Mouse (Mus musculus) urinary bladder, postnatal 10 days (tissue): ENCODE results near the gene Lyrm4.
A peak's percentile ranks its signal among the peaks of the same experiment; 100 is the strongest.

Experiments
- DNase-seq: peaks from one replicate; pipeline ENCODE4 v3.0.0; 2022; ENCODE audit warnings: low spot score

Gene Lyrm4

DNA sequence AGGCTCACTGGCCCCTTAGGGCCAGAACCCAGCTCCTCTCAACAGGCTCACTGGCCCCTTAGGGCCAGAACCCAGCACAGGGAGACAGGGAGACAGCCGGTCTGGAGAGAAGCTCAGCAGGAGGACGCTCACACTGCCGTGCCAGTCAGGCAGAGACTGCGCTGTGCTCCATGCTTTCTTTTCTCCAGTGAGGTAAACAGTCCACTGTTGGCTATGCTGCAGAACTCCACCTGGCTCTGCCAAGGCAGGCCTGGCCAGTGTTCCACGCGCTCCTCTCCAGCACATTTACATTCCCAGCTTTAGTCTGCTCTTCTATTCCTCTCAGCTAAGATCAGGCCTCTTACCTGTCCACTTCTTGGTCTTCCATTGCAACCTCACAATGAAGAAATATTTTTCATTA is 11.7 kb downstream of the Lyrm4 start:
- no peak for DNase-seq

DNA sequence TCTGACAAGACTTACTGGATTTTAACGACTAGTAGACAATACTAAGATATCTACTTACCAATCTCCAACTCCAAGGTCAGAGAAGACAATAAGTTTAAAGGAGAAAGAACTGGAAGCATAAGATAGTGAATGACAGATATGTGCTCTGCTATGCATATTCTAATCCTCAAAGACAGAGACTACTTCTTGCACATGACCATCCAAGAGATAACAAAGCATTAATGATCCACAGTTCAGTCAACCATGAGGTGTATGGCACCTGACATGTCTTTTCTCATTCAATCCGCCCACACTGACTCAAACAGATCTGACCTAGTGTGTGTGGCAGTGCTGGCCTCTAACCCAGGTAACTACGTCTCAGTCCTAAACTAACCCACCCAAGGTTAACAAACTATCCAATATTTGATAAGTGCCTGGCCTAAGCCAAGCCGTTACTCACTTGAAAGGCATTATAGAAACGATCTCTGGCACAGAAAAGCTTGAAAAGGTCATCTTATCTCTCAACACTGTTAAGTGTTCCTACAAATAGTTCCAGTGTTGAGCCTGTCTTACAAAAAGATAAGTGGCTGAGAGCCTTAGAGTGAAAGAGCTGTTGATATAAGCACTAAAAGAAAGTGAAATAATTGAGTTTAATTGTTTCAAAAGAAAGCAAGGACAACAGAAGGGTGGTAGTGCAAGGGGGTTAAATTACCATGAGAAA is 20.5 kb downstream of the Lyrm4 start:
- DNase-seq: no peak

GRCm38 (mm10) chr13:36088168-36088567 is 29.2 kb downstream of the Lyrm4 start:
- no peak for DNase-seq

DNA sequence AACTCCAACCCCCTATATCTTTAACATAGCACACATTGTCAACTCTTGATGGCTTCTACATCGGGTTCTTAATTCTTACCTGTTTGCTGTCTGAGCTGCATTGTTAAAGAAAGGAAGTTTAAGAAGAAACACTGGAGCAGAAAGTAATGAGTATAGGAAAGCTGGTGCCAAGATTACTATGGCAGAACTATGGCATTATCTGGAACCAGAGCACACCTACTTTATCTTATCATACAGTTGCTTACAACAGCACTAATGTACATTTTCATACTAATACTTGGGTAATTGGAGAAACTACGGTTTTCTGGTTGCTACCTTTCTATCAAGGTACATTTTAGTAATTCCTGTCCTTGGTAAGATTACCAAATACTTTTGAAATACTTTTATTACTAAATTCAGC is 29.9 kb downstream of the Lyrm4 start:
- DNase-seq: no peak

DNA sequence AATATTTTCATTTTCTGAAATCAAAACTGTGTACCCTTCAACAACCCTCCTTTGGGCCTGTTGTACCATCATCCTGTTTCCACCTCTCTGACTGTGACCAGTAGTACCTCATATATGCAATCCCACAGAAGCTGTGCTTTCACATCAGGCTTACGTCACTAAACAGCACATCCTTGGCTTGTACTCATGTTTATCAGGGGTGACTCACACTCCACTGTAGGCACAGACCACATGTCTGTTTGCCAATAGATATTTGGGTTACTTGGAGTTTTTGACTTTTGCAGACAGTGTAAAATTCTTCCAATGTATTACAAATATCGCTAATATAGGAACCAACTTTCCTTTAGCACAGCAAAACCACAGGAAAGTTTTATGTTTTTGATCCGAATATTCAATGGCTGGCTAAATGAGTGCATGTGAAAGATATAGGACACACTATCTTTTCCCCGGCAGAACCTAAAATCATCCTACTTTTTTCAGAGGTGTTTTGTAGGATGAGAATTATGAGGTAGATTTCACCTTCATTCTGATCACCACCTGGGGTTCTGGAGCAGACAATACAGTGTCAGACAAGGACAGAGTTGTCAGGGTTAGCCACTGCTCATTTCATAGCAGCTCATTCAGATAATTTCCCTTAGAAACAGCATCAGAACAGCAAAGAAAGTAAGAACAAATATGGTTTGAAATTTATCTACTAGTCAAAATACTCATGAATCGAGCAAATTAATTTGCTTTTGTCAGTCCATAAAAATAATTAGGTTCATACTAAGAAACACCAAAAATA is 30.5 kb downstream of the Lyrm4 start:
- DNase-seq: no peak

DNA sequence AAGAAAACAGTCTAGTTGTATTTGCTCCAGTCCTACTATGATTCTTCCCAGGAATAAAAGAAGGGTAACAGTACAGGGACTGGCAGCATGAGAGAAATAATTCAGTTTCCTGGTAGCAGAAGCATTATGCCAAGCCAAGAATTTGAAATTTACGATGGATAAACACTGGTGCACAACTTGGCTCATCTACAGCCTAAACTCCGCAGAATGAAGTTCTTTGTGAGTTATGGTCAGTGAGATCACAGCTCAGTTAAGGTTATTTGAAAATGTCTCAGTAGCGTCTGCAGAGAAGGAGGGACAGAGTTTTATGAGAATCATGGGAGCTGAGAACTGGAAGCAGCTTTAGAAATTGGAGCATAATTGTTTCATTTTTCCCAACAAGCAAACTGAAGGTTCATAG is 31.4 kb downstream of the Lyrm4 start:
- DNase-seq: no peak

DNA sequence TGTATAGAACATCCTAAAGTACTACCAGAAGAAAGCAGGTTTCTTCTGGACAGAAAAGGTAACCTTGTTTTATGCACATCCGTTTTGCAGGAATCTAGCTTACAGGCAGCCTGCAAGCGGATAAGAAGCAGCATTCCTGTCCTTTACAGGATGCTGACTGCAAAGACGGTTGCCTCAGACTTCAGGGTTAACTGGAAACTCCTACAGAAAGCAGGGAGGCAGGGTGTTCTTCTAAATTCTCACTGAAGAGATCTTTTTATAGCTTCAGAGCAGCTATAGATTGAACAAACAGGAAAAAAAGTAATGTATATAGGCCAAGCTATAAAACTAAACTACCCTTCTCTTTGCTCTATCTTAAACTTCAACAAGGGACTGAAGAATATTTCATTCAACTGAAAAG is 32.6 kb downstream of the Lyrm4 start:
- no peak for DNase-seq

DNA sequence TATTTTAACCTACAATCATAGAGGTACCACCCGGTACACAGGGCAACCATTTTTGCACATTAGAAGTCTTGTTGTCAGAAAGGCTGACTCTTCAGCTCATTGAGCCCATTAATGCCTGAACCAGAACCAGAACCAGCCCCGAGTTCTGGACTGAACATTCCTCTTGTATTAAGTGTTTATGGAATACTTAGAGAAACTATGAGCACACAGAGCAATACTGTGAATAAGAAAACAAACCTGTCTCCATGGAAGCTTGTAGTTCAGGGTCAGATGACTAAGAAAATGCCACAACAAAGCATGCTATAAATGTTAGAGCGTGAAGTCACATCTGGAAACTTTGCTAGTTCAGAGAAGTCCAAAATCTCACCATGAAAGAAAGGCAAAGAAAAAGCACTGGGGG is 35.7 kb downstream of the Lyrm4 start:
- no peak for DNase-seq

DNA sequence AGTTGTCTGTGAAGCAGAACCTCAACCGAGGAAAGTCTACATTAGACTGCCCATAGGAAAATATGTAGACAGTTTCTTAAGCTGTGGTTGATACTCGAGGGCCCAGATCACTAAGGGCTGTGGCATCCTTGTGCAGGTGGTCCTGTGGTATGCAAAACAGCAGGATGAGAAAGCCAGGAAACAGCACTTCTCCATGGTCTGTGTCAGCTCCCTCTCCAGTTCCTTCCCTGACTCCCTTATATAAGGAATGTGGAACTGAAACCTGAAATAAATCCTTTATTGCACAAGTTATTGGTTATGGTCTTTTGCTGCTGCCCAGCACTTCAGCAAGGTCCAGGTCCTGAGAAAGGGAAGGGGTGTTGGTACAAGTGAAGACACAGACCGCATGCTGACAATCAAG is 42.8 kb downstream of the Lyrm4 start:
- no peak for DNase-seq

- DNase-seq: no peak
These were observed 50.6 kb downstream of the Lyrm4 start for GRCm38 (mm10) chr13:36066676-36067075.

DNA sequence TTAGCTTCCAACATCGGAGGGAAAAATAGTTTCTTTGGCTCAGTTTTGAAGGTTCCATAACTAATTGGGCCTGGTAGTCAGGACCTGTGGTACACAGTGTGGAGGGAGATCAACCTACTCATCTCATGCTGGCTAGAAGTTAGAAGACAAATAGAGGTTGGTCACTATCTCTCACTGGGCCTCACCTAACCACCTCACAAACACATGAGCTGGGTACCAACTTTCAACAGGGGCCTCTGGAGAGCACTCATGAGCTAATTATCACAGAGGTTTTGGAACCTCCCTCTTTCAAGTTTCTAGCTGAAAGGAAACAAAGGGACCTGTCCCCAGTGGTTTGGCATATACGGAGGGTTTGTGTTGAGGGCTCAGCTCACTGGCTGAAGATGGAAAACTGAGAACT is 59.8 kb downstream of the Lyrm4 start:
- no peak for DNase-seq

GRCm38 (mm10) chr13:36056925-36057324 is 60.4 kb downstream of the Lyrm4 start:
- DNase-seq: no peak

DNA sequence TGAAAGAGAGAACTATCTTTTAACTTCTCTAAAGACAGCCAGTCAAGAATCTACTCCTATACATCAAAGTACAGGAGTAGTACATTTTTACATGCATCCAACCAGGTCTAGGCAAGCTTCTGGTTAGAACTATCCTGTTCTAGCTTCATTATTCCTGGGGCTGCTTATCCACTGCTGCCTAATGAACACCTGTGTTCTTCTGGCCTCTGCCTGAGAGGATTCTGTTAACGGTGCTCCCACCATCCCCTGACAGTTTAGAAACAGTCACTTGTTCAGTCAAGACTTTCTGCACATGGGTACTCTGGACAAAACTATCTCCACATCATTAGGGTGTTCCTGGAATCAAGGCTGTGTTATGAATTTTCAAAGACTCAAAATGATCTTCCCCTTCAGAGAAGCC is 60.8 kb downstream of the Lyrm4 start:
- DNase-seq: no peak

DNA sequence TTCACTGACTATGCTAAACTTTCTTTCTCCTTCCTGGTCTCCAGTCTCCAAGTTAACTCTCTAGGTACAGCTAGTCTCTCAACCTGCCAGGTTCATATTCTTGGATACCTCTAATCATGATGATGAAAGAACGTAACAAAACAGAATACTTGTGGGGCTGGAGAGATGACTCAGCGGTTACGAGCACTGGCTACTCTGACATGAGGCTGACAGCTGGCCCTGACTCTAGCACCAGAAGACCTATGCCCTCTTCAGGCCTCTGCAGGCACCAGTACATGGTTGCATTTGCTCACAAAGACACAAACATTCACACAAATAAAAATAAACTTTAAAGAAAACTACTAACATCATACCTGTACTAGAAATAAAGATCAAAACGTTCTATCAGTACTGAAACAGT is 81.8 kb downstream of the Lyrm4 start:
- no peak for DNase-seq

DNA sequence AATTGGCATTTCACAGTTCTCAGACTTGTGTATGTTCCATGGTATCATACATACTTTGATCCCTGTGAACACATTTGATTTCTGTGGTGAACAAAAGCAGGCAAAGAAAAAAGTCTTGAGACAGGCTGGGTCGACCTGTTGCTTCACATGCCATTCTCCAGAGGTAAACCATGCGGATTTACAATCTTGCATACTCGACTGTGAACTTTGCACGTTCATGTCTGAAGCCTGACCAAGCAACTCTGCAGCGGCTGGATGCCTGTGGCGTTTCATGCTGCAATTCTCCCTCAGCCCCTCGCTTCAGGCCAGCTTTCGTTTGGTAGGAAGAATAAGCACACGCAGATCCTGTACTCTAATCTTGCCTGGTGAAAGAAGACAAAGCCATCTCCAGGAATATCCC is 85.4 kb downstream of the Lyrm4 start:
- DNase-seq: no peak

DNA sequence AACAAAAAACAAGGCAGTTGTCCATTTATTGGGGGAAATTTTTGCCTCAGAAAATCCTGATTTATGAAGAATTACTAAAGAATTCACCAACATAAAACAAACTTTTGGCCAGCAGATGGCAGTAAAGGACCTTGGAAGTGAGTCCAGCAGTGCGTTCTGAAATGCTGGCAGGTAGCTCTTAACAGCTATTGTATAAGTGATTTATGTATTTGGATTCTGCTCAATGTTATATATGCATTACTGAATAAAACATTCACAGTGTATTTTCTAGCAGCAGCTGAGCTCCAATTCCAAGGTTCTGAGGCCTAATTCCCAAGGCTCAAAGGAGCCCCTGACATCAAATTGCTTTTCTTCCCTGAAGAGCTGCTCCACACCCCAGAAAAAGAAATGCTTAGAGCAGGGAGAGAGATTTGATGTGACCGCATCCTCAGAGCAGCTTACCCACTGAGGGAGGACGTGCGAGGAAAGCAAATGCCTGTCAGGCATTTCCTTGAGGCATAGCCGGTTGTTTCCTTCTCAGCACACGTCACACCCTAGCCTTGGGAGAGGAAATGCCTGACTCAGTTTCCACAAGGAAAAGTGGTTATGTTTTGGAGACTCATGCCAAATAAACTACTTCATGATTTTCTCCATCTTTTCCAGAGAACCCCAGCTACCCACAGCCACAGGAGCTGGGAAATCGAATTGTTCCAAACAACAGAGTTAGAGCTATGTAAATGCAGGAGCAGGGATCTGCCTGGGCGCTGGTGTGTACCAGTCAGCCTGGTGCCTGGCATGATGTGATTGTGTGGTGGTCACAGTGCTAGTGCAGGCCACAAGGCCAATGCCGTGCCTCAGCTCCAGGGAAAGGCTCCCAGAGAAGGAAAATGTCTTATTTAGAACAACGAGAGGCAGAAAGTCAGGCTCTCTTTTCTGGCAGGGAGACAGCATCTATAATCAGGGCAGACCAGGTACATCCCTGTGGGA is 97.7 kb downstream of the Lyrm4 start:
- peak; percentile 21 for DNase-seq

GRCm38 (mm10) chr13:36018017-36018416 is 99.3 kb downstream of the Lyrm4 start:
- DNase-seq: no peak

DNA sequence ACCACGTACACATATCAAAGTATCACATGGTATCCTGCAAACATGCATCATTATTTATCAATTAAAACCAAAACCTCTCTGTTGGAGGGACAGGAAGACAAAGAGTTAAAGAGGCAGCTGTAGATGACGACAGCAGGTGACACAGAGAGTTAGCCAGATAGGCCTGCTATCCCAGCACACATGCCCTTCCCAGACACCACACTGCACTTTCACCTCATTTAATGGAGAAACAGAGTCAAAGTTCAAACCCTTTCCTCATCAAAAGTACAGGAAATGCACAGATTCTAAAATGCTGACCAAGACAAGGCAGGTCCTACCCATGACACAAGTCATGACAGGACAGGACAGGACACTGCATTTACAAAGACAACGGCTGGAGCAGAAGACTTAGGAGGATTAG is 101.7 kb downstream of the Lyrm4 start:
- DNase-seq: no peak

DNA sequence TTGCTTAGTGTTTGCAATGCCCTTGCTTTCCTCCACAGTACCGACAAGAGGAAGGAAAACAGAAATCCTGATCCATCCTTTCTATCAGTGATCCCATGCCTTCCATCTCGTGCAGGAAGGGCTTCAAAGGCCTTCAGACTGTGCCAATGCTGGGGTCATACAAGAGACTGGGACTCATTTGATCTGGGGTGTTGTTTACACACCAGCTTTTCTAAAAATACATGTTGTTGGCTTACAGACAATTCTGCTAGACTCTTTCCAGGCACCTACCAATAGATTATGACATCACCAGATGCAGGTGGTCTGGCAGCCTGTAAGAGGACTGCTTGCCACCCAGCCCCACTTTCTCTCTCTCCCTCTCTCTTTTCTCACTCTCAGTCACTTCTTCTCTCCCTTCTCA is 107.3 kb downstream of the Lyrm4 start:
- DNase-seq: no peak

DNA sequence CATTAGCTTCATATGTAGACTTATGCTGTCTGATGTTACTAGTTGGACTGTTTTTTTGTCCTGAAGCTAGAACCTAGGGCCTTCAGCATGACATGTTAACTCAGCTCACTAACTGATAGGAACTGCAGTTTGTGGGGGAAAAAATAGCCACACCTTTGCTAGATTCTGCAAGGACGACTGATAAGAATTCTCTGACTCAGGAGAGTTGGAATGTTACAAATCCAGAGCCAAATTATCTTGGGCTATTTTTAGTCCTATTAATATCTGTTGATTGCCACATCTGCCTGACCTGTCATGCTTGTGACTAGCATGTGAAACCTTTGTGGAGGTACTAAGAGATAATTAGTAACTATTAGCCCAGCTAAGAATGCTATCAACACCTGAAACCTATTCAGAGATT is 116.5 kb downstream of the Lyrm4 start:
- DNase-seq: no peak

GRCm38 (mm10) chr13:35997606-35998005 is 119.7 kb downstream of the Lyrm4 start:
- DNase-seq: no peak

GRCm38 (mm10) chr13:35995696-35996426 is 121.5 kb downstream of the Lyrm4 start:
- no peak for DNase-seq
